Mouse (Mus musculus) heart, adult 2 months (tissue): ENCODE measurements around the gene Slc22a12.

Source experiments
- CTCF ChIP-seq: fragments of 200-600 bp; IDR thresholded peaks from 2 replicates; pipeline ENCODE4 v1.8.1; 2022; ENCODE audit warnings: antibody characterized with exemption, mild to moderate bottlenecking, moderate library complexity
- EP300 ChIP-seq: fragments of 200-500 bp; IDR thresholded peaks from 2 replicates; pipeline ENCODE4 v1.6.1; 2011; ENCODE audit warnings: low read depth, low read length, control low read depth; ENCODE audit not compliant: insufficient read depth
- POLR2A ChIP-seq: fragments of 200-500 bp; IDR thresholded peaks from 2 replicates; pipeline ENCODE4 v1.6.1; 2011; ENCODE audit warnings: mild to moderate bottlenecking, low read depth, low read length, control low read depth; ENCODE audit not compliant: insufficient read depth

GRCm38 (mm10) chr19:6529265-6529985 lies 13.4 kb downstream of the Slc22a12 start:
- TF ChIP-seq CTCF (0 out of 2 replicates have a peak, but pooled peaks have one; percentile 12), EP300 (no peak), POLR2A (no peak)
